Mouse (Mus musculus): Measurements from ENCODE around the gene Mat2a.

GRCm38 (mm10) chr6:72477621-72478020, 38.3 kb upstream of the Mat2a start:
- TF ChIP-seq CTCF (conservative IDR thresholded peaks at IDR 0.05 in 1 of 2, IDR thresholded peaks at IDR 0.05 in 1 of 2; ENCODE audit: low read depth in 2 of 2, low read length in 2 of 2): no peak
- TF ChIP-seq PAX5 (IDR thresholded peaks at IDR 0.05; ENCODE audit: low read length): no peak
- TF ChIP-seq POLR2A (IDR thresholded peaks at IDR 0.05; ENCODE audit: low read depth, low read length): no peak
- no peak for TF ChIP-seq NRF1 (IDR thresholded peaks at IDR 0.05; ENCODE audit: low read depth, low read length)
- no peak for TF ChIP-seq ZC3H11A (IDR thresholded peaks at IDR 0.05; ENCODE audit: low read depth, low read length)
- TF ChIP-seq POLR2AphosphoS2 (IDR thresholded peaks at IDR 0.05; ENCODE audit: low read depth, low read length): no peak
- no peak for TF ChIP-seq JUN (IDR thresholded peaks at IDR 0.05; ENCODE audit: insufficient read depth, low read depth, low read length)
- TF ChIP-seq MAFK (IDR thresholded peaks at IDR 0.05; ENCODE audit: insufficient replicate concordance, low read length): no peak
- TF ChIP-seq USF2 (conservative IDR thresholded peaks at IDR 0.05; ENCODE audit: low read depth, low read length): no peak

Measured in CH12.LX (cell line).